Comparison of ENCODE assay signal across 7 mouse cellular contexts in the genomic region with DNA sequence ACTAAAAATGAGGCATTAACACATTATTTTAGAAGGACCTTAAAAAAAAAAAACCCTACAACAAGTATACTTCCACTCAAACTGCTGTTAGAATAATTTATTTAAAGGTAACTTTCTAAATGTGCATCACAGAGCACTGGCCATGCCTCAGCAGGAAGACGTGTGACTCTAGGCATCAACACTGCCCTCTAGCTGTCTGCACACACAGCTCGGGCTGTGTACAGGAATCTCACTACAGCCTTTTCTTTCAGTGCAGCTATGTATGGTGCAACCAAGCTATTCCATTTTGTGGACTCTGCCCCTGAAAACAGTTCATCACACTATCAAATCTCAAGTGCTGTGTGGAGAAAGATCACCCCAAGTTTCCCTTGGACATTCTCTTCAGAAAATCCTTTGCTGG. TPM values are rescaled to one million over a fixed set of nuclear protein-coding genes. Genes with fewer than 3 reads are reported as not detected.
DNase-seq lines count a peak whose midpoint lies in the region; ATAC-seq and TF ChIP-seq lines count a peak whose summit lies in the region.

No protein-coding gene starts in this region.

- WGBS in midbrain, postnatal 0 days = 5% methylated on average over 2 of the region's 2 CpGs

- no peaks in the 10 kb centered on the region for H3K4me1 ChIP-seq in midbrain, postnatal 0 days (ENCODE audit: insufficient read depth, low read length)

- H3K36me3 ChIP-seq in midbrain, postnatal 0 days (ENCODE audit: insufficient read depth, low read length) = peaks cover 42% of the 10 kb centered on the region; the same call in 1 of the 2 replicates

- peak; percentile 37 to 57 for DNase-seq in left cerebral cortex, postnatal 14 days (ENCODE audit: low spot score in 2 of 2)
- no peak for DNase-seq in left cerebral cortex, postnatal 36 days (ENCODE audit: low spot score in 2 of 2)
- peak; percentile 71 for DNase-seq in NIH3T3 (ENCODE audit: low read depth)
- peak; percentile 59 for DNase-seq in embryo, embryonic 11 days
- peak; percentile 57 for DNase-seq in kidney, postnatal 10 days
- DNase-seq in midbrain, postnatal 0 days (ENCODE audit: low spot score) = peak; percentile 58
- no peak for DNase-seq in gastrocnemius, adult 8-10 months (ENCODE audit: low spot score in 2 of 2)

- no peak overlapping the region for H3K4me2 ChIP-seq in midbrain, postnatal 0 days (ENCODE audit: low read depth, low read length, poor library complexity, severe bottlenecking)

- H3K4me3 ChIP-seq in midbrain, postnatal 0 days (ENCODE audit: low read depth, low read length) = no peak overlapping the region

- no peaks in the 10 kb centered on the region for H3K27me3 ChIP-seq in midbrain, postnatal 0 days (ENCODE audit: insufficient read depth, low read length)

- no peaks in the 10 kb centered on the region for H3K9me3 ChIP-seq in midbrain, postnatal 0 days (ENCODE audit: low read length)

- TF ChIP-seq CTCF in midbrain, postnatal 0 days (IDR thresholded peaks at IDR 0.05) = peak; percentile 76

- intact Hi-C loops in left cerebral cortex, postnatal 14 days (cut with DNase I) = no loop called here
- intact Hi-C loops in left cerebral cortex, postnatal 36 days (cut with DNase I) = no loop called here

- no peak overlapping the region for H3K9ac ChIP-seq in midbrain, postnatal 0 days (replicated peaks; ENCODE audit: low read length, poor library complexity, severe bottlenecking)

- no peak overlapping the region for H3K27ac ChIP-seq in midbrain, postnatal 0 days (ENCODE audit: low read depth, low read length)

- no peak; the same call in 1 of the 2 replicates for ATAC-seq in midbrain, postnatal 0 days (ENCODE audit: low FRiP score)

RNA-seq across cellular contexts. Expression of a gene that starts 15.0 kb away (rescaled TPM):
- total RNA-seq in left cerebral cortex, postnatal 14 days (2021) = 1 to 10 TPM; 6.4 to 6.8 TPM
- 1 to 10 TPM; 3.1 to 8.5 TPM for total RNA-seq in left cerebral cortex, postnatal 36 days (2021)
- 0.94 and 2.0 TPM in 2 replicates for total RNA-seq in midbrain, postnatal 0 days (2014; rRNA removed)
- 1.6 and 2.1 TPM in 2 replicates for polyA plus RNA-seq in midbrain, postnatal 0 days (2015; fragmentation: Nextera tagmentation; extraction: Ambion mirVana)
- total RNA-seq in gastrocnemius, adult 8-10 months (2022) = 1 to 10 TPM; 1.5 to 3.7 (median 2.6) TPM

RNA-seq across cellular contexts. Expression of a gene that starts 30.5 kb away (rescaled TPM):
- 10 to 100 TPM; 31.3 to 32.1 TPM for total RNA-seq in left cerebral cortex, postnatal 14 days (2021)
- 10 to 100 TPM; 30.5 to 30.6 TPM for total RNA-seq in left cerebral cortex, postnatal 36 days (2021)
- 35.1 and 47.7 TPM in 2 replicates for total RNA-seq in midbrain, postnatal 0 days (2014; rRNA removed)
- 54.7 and 56.1 TPM in 2 replicates for polyA plus RNA-seq in midbrain, postnatal 0 days (2015; fragmentation: Nextera tagmentation; extraction: Ambion mirVana)
- total RNA-seq in gastrocnemius, adult 8-10 months (2022) = 10 to 100 TPM; 26.7 to 34.1 (median 29.1) TPM

Comparison
In these comparisons a context has a peak if more than half of its experiments do, and no peak if none do; other contexts are left out.
1. DNase-seq: peak in left cerebral cortex, postnatal 14 days (2 of 2), NIH3T3 (single experiment), embryo, embryonic 11 days (single experiment), kidney, postnatal 10 days (single experiment) and midbrain, postnatal 0 days (single experiment); none in left cerebral cortex, postnatal 36 days (0 of 2) and gastrocnemius, adult 8-10 months (0 of 2).